Mouse (Mus musculus) naive thymus-derived CD4-positive, alpha-beta T cell, adult 2 months (primary cell): ENCODE measurements around the gene Kcnma1.

Source experiments
- DNase-seq: peaks from one replicate; pipeline ENCODE4 v3.0.0-alpha.2; 2011; ENCODE audit warnings: low read depth

Gene Kcnma1

DNA sequence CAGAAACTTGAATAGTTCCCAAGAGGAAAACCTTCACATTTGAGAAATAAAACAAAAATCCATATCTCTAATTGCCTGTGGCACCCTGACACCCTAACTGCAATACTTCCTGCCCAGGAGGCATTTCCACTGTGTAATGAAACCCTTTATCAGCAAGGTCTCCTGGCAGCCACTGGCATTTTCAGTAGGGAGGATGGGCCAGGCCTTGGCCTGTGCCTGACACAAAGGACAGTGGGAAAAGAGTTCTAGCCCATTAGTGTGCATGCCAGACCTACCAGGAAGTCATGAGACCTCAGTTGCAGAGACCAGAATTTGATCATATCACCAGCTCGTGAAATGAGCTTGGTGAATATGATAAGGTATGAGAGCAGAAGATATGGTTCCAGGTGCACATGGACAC lies 488.4 kb downstream of the Kcnma1 start:
- no peak for DNase-seq

DNA sequence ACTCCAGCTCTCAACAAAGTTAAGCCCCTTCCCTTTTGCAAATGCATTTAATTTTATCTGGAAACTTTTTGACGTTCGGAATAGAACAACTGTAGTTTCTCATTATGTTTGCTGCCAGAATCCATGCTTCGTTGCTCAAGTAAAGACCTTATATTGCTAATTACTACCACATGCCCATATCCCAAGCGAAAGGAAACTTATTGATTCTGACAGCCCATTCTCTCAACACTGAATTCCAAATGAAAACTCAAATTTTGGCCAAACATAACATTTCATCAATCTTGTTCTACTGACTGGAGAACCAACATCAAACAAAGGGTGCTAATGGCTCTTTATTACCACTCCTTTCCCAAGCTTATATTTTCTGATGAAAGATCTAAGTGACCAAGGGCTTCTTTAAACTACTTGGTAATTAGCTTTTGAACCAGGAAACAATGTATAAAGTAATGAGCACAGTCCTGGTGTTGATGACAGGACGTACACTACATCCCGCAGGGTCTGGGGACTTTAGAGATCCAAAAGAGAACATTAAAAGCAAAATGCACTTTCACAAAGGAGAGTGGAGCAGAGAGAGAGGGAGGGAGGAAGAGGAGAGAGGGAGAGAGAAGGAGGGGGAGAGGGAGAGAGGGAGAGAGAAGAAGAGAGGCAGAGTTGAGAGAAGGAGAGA lies 490.3 kb downstream of the Kcnma1 start:
- DNase-seq: no peak

DNA sequence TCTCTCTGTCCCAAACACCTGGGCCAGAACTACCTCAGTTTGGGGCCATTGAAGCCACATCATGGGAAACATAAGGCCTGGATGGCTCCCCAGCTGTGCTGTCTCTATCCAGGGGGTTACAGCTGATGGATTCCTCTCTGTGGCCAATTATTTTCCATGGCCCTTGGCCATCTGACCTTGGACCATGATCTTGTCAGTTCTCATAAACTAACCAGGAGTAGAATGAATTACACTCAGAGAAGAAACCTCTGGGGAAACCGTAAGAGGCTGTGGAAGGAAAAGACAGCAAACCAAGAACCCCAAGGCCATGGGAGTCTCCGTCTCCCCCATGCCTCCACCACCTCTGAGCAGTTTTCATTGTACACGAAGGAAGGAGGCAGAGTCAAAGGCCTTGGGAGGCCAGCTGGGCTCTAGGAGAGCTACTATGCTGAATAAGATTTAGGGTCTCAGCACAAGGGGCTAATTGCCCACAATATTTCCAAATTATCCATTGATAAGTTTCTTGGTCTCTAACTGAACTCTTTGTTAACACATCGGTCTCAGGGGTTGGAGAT lies 491.6 kb downstream of the Kcnma1 start:
- DNase-seq: no peak

DNA sequence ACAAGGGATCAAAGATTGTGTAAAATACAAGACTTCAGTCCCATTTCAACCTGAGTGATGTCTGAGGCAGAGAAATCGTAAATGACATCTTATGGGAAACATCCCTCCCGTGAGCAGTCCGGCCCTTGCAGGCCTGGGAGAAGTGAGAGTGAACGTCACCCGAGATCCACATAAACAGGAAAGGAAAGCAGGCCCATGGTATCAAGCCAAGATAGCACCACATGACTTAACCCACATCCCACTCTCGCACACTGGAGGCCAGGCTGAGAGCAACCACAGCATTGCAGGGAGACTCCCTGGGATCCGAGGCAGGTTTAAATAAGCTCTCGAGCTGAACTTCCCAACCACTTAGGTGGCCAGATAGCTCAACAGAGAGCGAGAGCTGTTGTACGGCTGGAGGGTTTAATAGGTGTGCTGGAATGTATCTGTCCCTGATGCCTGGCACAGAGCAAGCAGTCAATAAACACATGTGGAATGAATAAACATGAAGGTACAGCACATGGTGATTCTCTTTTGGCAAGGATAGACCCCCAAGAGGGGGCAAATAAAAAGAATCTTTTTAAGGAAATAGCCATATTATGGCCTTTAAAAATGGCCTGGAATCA lies 493.1 kb downstream of the Kcnma1 start:
- no peak for DNase-seq

DNA sequence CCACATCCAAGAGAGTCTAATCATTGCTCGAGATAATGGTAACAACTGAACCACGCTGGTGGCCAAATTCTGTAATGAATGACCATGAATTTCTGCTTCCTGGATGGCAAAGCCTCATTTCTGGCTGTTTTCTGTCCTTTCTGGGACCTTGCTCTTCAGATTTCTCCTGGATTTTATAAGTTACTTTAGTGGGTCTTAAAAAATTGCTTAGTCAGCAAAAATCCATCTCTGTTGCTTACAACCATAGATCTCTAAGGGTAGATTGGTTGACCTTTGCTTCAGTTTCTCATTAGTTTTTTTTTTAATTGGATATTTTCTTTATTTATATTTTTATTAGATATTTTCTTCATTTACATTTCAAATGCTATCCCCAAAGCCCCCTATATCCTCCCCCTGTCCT lies 496.9 kb downstream of the Kcnma1 start:
- no peak for DNase-seq

DNA sequence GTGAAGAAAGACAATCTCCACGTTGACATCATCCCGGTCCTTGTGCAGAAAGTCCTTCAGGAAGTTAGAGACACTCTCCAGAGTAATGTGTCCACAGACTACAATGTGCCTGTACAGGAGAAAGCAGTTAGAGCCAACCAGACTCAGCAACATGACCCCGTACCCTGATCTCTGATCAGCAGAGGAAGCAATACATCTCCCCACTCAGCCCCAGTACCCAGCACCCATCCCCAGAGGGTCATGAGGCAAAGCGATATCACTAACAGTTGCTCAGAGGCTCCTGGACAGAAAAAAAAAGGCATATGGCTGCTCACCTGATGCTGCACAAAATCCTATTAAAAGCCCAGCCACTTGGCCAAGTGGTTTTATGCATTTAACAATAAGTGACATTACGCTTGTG lies 504.5 kb downstream of the Kcnma1 start:
- DNase-seq: no peak

DNA sequence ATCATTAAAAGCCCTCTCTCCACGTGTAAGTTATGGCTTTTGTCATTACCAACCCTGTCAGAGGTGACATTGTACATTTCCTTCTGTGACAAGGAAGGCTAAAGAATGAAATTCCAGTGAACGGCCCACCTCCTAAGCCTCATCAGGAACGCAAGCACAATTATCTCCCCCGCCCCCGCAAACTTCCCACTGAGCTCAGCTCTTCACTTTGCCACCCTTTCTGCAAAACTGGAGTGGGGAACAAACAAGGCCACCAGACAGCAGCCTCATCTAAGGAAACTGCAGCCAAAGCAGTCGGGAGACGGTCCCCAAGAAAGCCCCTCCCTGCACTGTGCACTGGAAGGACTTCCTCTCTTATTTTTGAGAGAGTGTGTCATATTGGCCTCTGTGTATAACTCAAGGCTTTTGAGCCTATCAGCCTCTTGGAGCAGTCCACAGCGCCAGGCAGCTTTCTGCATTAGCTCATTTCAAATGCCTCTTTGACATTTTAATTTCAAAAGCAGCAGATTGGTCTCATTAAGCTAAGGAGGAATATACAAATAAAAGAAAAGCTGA lies 512.0 kb downstream of the Kcnma1 start:
- DNase-seq: no peak

DNA sequence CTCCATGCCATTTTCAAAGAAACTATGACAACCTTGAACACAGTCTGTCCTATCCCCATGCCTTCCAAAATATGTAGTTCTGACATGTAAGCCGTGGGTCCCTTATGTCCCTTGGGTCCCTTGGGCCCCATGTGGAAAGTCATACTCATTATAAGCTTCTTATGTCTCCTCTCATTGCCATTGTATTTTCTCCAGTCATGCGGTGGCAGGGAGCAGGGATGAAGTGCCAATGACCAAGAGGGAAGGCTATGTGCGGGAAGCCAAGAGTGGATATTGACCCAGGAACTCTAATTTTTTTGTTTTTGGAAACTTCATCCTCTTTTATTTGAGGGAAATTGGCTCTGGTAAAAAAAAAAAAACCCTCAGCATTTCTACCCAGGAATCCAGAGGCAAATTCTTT lies 517.5 kb downstream of the Kcnma1 start:
- no peak for DNase-seq

DNA sequence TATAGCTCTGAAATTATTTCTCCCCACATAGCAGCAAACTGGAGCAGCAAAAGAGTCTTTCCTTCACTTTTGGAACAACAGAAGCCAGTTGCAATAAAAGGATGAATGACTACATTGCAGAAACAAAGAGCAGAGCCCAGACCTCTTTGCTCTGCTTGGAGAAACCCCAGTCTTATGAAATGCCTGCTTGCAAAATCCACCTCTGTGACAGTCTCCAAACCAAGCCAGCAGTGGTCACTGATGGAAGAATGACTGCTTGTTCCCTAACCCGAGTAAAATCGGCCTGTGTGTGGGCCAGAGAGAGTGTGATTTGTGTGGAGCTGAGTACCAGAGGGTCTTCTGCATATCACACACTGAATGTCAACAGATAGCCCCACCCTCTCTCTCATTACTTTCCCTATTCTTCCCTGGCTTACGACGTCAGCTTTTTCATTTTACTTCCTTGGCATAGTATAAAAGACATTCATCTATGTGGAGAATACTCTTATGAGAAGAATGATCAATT lies 518.0 kb downstream of the Kcnma1 start:
- no peak for DNase-seq

DNA sequence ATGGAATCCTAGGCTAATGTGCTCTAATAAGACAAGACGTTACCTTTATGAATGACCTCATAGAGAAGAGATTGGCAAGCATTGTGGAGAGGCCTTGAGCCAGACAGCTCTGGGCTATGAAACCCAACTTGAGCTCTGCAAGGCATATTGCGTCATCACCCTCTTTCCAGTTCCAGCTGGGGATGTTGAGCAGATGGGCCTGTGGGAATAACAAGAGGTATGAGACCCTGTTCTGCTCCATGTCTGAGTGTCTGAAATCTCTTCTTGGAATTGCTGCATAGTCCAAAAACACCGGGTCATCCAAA lies 519.8 kb downstream of the Kcnma1 start:
- no peak for DNase-seq

DNA sequence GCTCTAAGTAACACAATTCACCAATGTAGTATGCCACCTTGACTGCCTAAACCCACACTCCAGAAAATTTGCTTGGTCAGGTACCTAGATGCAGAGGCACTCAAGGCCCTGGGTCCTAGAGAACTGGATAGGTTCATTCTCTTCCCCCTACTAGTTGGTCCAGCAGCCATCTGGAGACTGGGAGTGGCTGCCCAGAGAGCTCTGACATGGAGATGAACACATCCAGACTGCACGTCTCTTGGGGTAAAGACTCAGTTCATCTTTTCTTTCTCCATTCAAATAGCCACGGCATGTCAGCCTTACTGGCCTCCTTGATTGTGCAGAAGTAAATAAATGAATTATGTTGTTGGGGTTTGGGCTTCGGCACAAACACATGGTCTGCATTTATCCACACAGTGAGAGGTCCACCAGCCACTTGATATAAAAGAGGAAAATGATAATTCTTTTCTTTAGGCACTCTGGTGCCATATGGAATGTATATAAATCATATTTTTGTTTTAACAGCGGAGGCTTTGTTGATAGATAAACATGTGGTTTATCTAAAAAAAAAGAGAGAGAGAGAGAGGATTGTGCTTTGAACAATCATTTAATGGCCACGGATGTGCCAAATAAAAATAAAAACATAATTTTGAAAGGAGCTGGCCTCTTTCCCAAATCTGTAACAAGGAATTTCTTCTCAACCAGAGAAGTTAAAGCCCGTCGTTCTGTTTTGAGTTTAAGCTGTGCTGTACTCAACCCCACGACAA lies 520.4 kb downstream of the Kcnma1 start:
- DNase-seq: no peak

DNA sequence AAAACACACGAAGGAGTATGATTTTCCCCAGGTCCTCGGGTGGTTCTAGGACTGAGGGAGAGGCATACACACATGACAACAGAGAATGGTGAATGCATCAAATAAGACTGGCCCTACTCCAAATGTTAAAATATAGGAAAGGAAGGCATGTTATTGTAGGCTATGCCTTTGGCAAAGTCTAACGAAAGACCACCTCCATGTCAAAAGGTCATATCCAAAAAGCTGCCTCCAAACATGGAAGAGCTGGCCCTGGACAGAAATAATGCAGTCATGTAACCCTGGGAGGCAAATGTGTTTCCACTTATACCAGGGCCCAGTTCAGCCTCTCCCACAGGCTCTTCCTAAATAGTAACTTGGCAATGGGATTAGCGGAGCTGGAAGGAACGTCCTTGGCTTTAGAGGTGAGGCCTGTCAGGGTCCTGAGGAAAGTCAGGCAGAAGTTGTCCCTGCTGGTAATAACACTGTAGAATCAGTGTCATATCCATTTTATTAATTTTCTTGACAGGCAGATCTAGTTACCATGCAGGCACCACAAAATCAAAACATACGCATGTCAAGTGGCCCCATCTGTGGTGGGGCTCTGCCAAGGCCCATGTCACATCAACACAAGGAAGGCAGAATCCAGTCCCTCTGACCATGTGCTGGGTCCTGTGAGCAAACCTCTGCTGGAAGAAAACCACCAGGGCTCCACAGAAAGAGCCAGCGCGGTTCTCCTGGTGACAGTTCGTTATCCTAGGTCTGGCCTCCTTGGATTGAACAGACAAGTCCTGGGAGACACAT lies 521.5 kb downstream of the Kcnma1 start:
- DNase-seq: no peak

DNA sequence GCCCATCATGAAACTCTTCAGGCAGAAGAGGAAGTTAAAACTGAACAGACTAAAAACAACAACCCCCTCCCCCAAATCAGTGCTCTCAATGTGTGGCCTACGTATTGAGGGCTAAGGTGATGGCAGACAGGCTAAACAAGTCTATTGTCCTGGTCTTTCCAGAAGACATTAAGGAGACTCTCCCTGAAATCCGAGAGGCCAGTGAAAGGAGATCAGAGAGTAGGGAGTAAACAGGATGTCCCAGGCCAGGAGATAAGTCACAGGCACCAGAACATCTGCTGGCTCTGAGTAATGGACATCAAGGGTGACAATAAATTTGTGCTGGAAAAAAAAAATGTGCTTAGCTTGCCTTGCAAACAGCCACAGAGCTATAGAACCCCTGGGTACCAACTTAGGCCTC lies 522.9 kb downstream of the Kcnma1 start:
- DNase-seq: no peak

DNA sequence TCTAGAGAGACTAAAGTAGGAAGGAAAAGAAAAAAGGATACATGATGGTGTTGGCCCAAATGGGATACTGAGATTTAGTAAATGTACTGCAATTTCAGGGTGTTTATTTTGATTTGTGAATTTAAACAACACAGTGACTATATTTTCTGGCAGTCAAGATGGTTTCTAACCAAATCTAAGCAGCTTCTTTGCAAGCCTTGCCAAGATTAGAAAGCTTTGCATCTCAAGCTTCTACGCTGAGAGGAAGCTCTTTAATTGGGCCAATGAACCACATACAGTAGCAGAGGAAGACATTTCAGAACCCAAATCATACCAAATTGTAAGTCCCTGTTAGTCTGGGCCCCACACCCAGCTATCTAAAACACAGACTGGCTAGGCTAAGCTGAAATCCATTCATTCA lies 527.6 kb downstream of the Kcnma1 start:
- no peak for DNase-seq

DNA sequence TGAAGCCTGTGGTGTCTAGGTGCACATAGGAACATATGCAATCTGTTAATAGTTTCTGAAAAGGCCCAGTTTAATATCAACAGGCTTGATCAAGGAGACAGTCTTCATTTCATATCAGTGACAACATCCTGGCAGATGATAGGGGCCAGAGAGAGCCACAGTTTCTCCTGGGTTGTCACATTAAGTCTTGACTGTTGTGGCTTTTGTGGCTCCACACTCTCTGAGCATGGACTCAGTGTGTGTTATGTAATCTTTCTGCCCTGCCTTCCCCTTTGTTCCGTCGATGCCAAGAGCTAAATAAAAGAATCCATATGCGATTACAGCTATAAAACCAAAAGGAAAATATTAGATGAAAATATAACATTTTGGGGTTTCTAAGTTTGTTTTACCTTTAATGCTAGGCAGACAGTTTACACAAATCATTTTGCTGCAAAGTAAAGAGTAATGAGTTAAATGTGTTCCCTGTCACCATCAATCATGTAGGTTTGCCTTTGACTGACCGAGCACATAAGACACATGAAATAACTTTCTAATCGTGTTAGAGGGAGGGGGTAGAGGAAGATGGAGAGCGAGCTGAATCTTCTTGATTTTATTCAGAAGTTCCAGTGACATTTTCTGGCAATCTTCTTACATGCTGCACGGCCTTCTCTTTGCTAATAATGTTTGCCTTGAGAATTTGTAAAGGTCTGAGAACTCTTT lies 528.3 kb downstream of the Kcnma1 start:
- DNase-seq: no peak

DNA sequence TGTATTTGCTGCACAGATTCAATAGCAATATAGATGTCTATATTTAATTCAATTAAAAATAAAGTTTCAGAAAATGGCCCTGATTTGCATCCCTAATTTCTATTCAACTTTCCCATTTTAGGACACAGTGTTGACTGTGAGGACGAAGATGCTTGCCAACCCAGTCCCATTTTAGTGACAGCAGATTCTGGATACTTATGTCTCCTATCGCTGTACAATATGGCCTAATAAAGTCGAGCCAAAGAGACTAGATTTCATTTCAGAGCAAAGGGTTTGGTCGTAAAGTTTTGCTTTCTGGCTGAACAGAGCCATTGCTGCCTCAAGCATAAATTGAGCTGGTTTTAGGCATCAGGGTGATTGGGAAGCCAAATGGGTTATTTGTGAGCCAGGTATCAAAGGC lies 539.2 kb downstream of the Kcnma1 start:
- no peak for DNase-seq

DNA sequence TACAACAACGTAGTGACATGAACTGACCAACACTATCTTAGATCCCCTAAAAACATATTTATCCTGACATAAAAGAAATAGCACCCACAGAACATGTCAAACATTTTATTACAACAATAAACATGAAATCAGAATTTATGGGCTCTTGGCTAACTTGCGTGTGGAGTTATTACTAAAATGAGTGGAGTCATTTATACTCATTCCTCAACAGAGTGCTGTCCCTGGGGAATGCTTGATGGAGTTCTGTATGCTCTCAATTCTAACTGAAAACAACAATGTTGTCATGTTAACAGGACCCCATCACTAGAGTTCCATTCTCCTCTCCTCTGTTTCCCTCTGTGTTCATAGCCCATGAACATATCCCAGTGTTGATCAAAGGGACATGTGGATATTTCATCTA lies 544.2 kb downstream of the Kcnma1 start:
- DNase-seq: no peak

DNA sequence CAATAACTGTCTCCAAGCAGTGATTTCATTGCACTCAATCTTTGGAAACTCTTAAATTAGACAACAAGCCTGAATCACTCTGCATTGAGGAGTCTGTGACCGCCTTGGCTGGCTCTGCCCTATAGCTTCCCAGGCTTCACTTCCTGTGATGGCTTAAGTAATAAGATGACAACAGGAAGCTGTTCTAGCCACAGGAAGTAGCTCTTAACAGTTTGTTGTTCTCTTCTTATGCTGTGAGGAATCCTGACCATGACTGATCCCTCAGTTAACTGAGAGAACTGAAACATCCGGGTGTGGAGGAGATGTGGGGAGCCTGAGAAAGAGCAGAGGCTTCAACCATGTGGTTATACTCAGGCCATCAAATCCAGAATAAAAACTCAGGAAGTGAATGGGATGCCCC lies 549.2 kb downstream of the Kcnma1 start:
- peak; percentile 42 for DNase-seq

DNA sequence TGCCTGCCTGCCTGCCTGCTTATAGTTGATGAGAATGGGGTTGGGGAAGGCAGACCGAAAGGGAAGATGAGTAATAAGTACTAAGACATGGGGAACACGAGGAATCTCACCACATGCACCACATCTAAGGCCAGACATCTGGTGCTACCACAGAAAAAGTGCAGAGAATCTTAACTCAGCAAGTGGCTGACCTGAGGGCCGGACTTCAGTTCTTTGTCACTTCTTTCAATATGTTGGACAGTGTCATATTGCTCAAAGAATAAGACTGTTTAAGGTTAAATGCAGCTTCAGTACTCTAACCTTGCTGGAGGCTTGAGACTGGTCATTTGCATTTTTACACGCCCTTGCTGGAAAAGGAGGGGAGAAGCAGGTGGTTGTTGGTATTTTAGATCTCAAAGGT lies 555.7 kb downstream of the Kcnma1 start:
- peak; percentile 8 for DNase-seq

DNA sequence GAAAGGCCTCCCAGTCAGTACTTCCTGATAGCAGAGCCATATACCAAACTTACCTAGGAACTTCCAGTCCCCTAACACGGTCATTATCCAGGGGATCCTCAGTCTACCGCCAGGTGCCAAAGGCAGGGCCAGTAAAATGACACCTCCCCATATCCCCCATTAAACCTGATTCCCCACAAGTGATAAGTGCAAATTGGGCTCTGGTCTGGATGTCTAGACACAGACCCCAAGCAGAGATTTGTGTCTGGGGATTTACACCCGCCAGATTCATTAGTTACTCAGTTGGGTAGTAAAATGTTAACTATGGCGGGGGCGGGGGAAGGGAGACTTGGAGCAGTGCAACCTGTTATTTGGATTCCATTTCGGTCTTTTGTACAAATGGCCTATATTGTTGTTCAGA lies 562.6 kb downstream of the Kcnma1 start:
- DNase-seq: no peak

DNA sequence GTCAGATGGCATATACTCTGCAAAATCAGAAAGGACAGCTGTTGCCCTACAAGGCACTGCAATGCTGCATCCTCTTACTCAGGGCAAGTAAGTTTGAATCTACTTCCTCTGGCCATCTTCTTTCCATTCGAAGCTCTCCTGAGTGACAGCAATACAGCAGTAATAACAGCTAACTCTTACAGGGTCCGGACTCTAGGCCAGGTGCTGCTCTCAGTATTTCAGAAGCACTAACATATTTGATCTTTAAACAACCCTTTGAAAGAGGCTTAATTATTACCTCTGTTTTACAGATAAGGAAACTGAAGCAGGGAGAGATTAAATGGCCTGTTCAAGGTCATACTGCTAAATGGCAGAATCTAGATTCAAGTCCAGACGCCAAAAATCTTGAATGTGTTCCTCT lies 576.8 kb downstream of the Kcnma1 start:
- DNase-seq: no peak

DNA sequence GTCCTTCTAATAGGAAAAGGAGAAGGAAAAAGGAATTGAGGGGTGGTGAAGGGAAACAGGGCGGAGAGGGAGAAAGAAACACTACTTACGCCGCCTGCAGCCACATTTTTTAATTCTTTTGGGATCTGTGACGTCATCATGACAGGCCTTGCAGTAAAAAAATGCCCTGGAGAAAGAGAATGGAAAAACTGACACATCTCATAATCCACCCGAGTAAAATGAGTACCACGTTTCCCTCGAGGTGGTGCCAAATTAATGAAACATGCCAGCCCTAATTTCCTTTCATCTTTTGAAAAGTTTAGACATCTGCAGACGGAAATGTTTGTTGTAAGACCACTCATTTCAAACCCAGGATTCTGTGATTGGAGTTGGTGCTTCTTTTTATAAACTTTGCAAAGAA lies 578.4 kb downstream of the Kcnma1 start:
- DNase-seq: no peak
